Mouse (Mus musculus) brain, embryonic 14.5 days (tissue): Measurements from ENCODE around the gene Map2k6.

Experiments
- CTCF ChIP-seq: fragments of 200-500 bp; IDR thresholded peaks from 2 replicates; pipeline ENCODE4 v1.5.1; 2012; ENCODE audit warnings: inconsistent platforms, mild to moderate bottlenecking, moderate library complexity, borderline replicate concordance; ENCODE audit not compliant: insufficient read depth, insufficient read length; ENCODE audit errors: extremely low read depth
- POLR2A ChIP-seq: fragments of 200-500 bp; IDR thresholded peaks from 2 replicates; pipeline ENCODE4 v1.6.1; 2012; ENCODE audit warnings: mild to moderate bottlenecking, inconsistent platforms, borderline replicate concordance; ENCODE audit not compliant: poor library complexity, insufficient read depth, insufficient read length, severe bottlenecking; ENCODE audit errors: extremely low read depth

GRCm38 (mm10) chr11:110392763-110393162, 6.2 kb upstream of the Map2k6 start:
- TF ChIP-seq CTCF (no peak), POLR2A (no peak)
